Mouse (Mus musculus) limb, embryonic 12.5 days (tissue): ENCODE measurements around the gene Cckar. TPM values are rescaled to one million over a fixed set of nuclear protein-coding genes. Genes with fewer than 3 reads are reported as not detected.
A peak's percentile ranks its signal among the peaks of the same experiment; 100 is the strongest.

Experiments used
- ATAC-seq: fragments of 200-750 bp; cut with Nextera tagmentation; 2 replicates; pipeline ENCODE4 v1.8.0; 2017; ENCODE audit warnings: low read depth, moderate TSS enrichment; ENCODE audit not compliant: insufficient number of reproducible peaks, insufficient read depth, low FRiP score, low TSS enrichment
- H3K27ac ChIP-seq: fragments of 300-500 bp; sonication (generic); 2 replicates; pipeline ENCODE4 v1.5.1; 2016; ENCODE audit warnings: mild to moderate bottlenecking, moderate library complexity
- H3K27me3 ChIP-seq: fragments of 300-500 bp; sonication (generic); 2 replicates; pipeline ENCODE4 v1.6.1; 2016; ENCODE audit warnings: mild to moderate bottlenecking, moderate library complexity
- H3K36me3 ChIP-seq: fragments of 300-500 bp; sonication (generic); 2 replicates; pipeline ENCODE4 v1.6.1; 2016; ENCODE audit warnings: mild to moderate bottlenecking, moderate library complexity
- H3K4me1 ChIP-seq: fragments of 300-500 bp; sonication (generic); replicated peaks from 2 replicates; pipeline ENCODE4 v1.6.1; 2016
- H3K4me2 ChIP-seq: fragments of 300-500 bp; sonication (generic); 2 replicates; pipeline ENCODE4 v1.6.1; 2016; ENCODE audit warnings: mild to moderate bottlenecking, moderate library complexity
- H3K4me3 ChIP-seq: fragments of 300-500 bp; sonication (generic); replicated peaks from 2 replicates; pipeline ENCODE4 v1.5.1; 2016; ENCODE audit warnings: mild to moderate bottlenecking
- H3K9ac ChIP-seq: fragments of 300-500 bp; sonication (generic); replicated peaks from 2 replicates; pipeline ENCODE4 v1.6.1; 2016; ENCODE audit warnings: mild to moderate bottlenecking, moderate library complexity
- H3K9me3 ChIP-seq: fragments of 300-500 bp; sonication (generic); 2 replicates; pipeline ENCODE4 v1.6.1; 2016; ENCODE audit warnings: mild to moderate bottlenecking, moderate library complexity
- WGBS: fragments of 180-500 bp; shearing (Covaris S2); methylation state at CpG from one replicate; pipeline ENCODE4 v1.1.7; 2016; 5-methylcytosine and 5-hydroxymethylcytosine counted together
- polyA plus RNA-seq: library from polyadenylated mRNA; unstranded; fragments of >200 nt; fragmentation: Nextera tagmentation; extraction: Ambion mirVana; gene quantifications from 2 replicates; pipeline ENCODE4 v1.2.1, GENCODE M21; 2016

Gene Cckar
- not detected in 2 replicates for polyA plus RNA-seq

GRCm38 (mm10) chr5:53707235-53708177 is at the start of gene Cckar:
Cckar (minus strand) TSS chr5:53707705.
- ATAC-seq = peak; percentile 58; the same call in 1 of the 2 replicates
- Histone ChIP-seq H3K9ac (no peak within 1 kb of the TSS; the same call in 1 of the 2 replicates), H3K36me3 (no peaks in the 10 kb centered on the region), H3K27me3 (no peaks in the 10 kb centered on the region), H3K9me3 (no peaks in the 10 kb centered on the region), H3K4me1 (peaks cover 15% of the 10 kb centered on the region), H3K27ac (no peak within 1 kb of the TSS), H3K4me3 (no peak within 1 kb of the TSS), H3K4me2 (no peak within 1 kb of the TSS)
- 44% methylated on average over 11 of the region's 11 CpGs for WGBS

- no peak for ATAC-seq
- Histone ChIP-seq H3K9me3 (no peaks in the 10 kb centered on the region), H3K27ac (no peak overlapping the region), H3K4me2 (no peak overlapping the region), H3K4me3 (no peak overlapping the region), H3K9ac (no peak overlapping the region), H3K36me3 (no peaks in the 10 kb centered on the region), H3K4me1 (no peaks in the 10 kb centered on the region), H3K27me3 (no peaks in the 10 kb centered on the region)
- WGBS = 79% methylated on average over 2 of the region's 2 CpGs
Observed at GRCm38 (mm10) chr5:53744061-53744460, 36.6 kb upstream of the Cckar start.

- 69% methylated on average over 10 of the region's 10 CpGs for WGBS
- Histone ChIP-seq H3K4me2 (no peak overlapping the region), H3K4me3 (no peak overlapping the region), H3K27me3 (no peaks in the 10 kb centered on the region), H3K4me1 (no peaks in the 10 kb centered on the region), H3K36me3 (no peaks in the 10 kb centered on the region), H3K9me3 (no peaks in the 10 kb centered on the region), H3K27ac (no peak overlapping the region), H3K9ac (no peak overlapping the region)
- ATAC-seq = no peak
Observed at GRCm38 (mm10) chr5:53732933-53733332, 25.4 kb upstream of the Cckar start.

GRCm38 (mm10) chr5:53727606-53728005 is 20.1 kb upstream of the Cckar start:
- H3K9me3 ChIP-seq = no peaks in the 10 kb centered on the region
- no peak overlapping the region for H3K4me2 ChIP-seq
- no peak overlapping the region for H3K27ac ChIP-seq
- H3K27me3 ChIP-seq = no peaks in the 10 kb centered on the region
- H3K9ac ChIP-seq = no peak overlapping the region
- no peak overlapping the region for H3K4me3 ChIP-seq
- ATAC-seq = no peak
- H3K4me1 ChIP-seq = no peaks in the 10 kb centered on the region
- no peaks in the 10 kb centered on the region for H3K36me3 ChIP-seq
- 74% methylated on average over 3 of the region's 3 CpGs for WGBS

GRCm38 (mm10) chr5:53726011-53726410 is 18.5 kb upstream of the Cckar start:
- Histone ChIP-seq H3K4me1 (no peaks in the 10 kb centered on the region), H3K27me3 (no peaks in the 10 kb centered on the region), H3K4me3 (no peak overlapping the region), H3K27ac (no peak overlapping the region), H3K36me3 (no peaks in the 10 kb centered on the region), H3K4me2 (no peak overlapping the region), H3K9me3 (no peaks in the 10 kb centered on the region), H3K9ac (no peak overlapping the region)
- 88% methylated on average over 5 of the region's 5 CpGs for WGBS
- ATAC-seq = no peak

- Histone ChIP-seq H3K9me3 (no peaks in the 10 kb centered on the region), H3K4me2 (no peak overlapping the region), H3K4me3 (no peak overlapping the region), H3K4me1 (no peaks in the 10 kb centered on the region), H3K27me3 (no peaks in the 10 kb centered on the region), H3K9ac (no peak overlapping the region), H3K36me3 (no peaks in the 10 kb centered on the region), H3K27ac (no peak overlapping the region)
- WGBS = 76% methylated on average over 5 of the region's 5 CpGs
- no peak for ATAC-seq
Observed at GRCm38 (mm10) chr5:53716462-53716861, 9.0 kb upstream of the Cckar start.

GRCm38 (mm10) chr5:53711277-53711676 is 3.8 kb upstream of the Cckar start:
- no peak for ATAC-seq
- Histone ChIP-seq H3K9ac (no peak overlapping the region), H3K4me1 (peaks cover 15% of the 10 kb centered on the region), H3K36me3 (no peaks in the 10 kb centered on the region), H3K27me3 (no peaks in the 10 kb centered on the region), H3K4me2 (no peak overlapping the region), H3K27ac (no peak overlapping the region), H3K9me3 (no peaks in the 10 kb centered on the region), H3K4me3 (no peak overlapping the region)
- 75% methylated on average over 9 of the region's 9 CpGs for WGBS

- Histone ChIP-seq H3K4me3 (no peak overlapping the region), H3K27ac (no peak overlapping the region), H3K27me3 (no peaks in the 10 kb centered on the region), H3K9me3 (no peaks in the 10 kb centered on the region), H3K4me2 (no peak overlapping the region), H3K4me1 (peaks cover 15% of the 10 kb centered on the region), H3K36me3 (no peaks in the 10 kb centered on the region), H3K9ac (no peak overlapping the region)
- no peak for ATAC-seq
- 58% methylated on average over 4 of the region's 4 CpGs for WGBS
Observed at GRCm38 (mm10) chr5:53708191-53708590, 686 bp upstream of the Cckar start.

- Histone ChIP-seq H3K27ac (no peak overlapping the region), H3K9ac (no peak overlapping the region), H3K9me3 (no peaks in the 10 kb centered on the region), H3K4me1 (peaks cover 9% of the 10 kb centered on the region), H3K27me3 (no peaks in the 10 kb centered on the region), H3K36me3 (no peaks in the 10 kb centered on the region), H3K4me2 (no peak overlapping the region), H3K4me3 (no peak overlapping the region)
- 87% methylated on average over 14 of the region's 14 CpGs for WGBS
- ATAC-seq = no peak
Observed at GRCm38 (mm10) chr5:53702686-53703085, 4.8 kb downstream of the Cckar start.

- Histone ChIP-seq H3K4me2 (no peak overlapping the region), H3K9me3 (no peaks in the 10 kb centered on the region), H3K4me3 (no peak overlapping the region), H3K27me3 (no peaks in the 10 kb centered on the region), H3K36me3 (no peaks in the 10 kb centered on the region), H3K4me1 (no peaks in the 10 kb centered on the region), H3K27ac (no peak overlapping the region), H3K9ac (no peak overlapping the region)
- ATAC-seq = no peak
- 75% methylated on average over 9 of the region's 9 CpGs for WGBS
Observed at GRCm38 (mm10) chr5:53697794-53698193, 9.7 kb downstream of the Cckar start.

- H3K27me3 ChIP-seq = no peaks in the 10 kb centered on the region
- H3K9me3 ChIP-seq = no peaks in the 10 kb centered on the region
- no peak overlapping the region for H3K27ac ChIP-seq
- WGBS = 69% methylated on average over 3 of the region's 3 CpGs
- no peaks in the 10 kb centered on the region for H3K4me1 ChIP-seq
- no peaks in the 10 kb centered on the region for H3K36me3 ChIP-seq
- no peak overlapping the region for H3K9ac ChIP-seq
- no peak overlapping the region for H3K4me2 ChIP-seq
- ATAC-seq = no peak
- H3K4me3 ChIP-seq = no peak overlapping the region
Observed at GRCm38 (mm10) chr5:53696701-53697100, 10.8 kb downstream of the Cckar start.
